Mouse (Mus musculus): ENCODE measurements around the gene Ccl22.

GRCm38 (mm10) chr8:94711160-94711718, 34.2 kb upstream of the Ccl22 start:
- no peak for TF ChIP-seq MYOD1 (IDR thresholded peaks at IDR 0.05; ENCODE audit: control insufficient read depth in 1 of 3, insufficient read length in 2 of 3, low read depth in 2 of 3)
- no peak for TF ChIP-seq POLR2A (IDR thresholded peaks at IDR 0.05; ENCODE audit: insufficient read length, low read depth)
- no peak for TF ChIP-seq USF1 (IDR thresholded peaks at IDR 0.05; ENCODE audit: low read depth)
- TF ChIP-seq TCF12 (IDR thresholded peaks at IDR 0.05; ENCODE audit: insufficient read depth, poor library complexity, severe bottlenecking), result no peak
- no peak for TF ChIP-seq CEBPB (IDR thresholded peaks at IDR 0.05; ENCODE audit: insufficient read depth, poor library complexity, severe bottlenecking)
- TF ChIP-seq POLR2AphosphoS2 (IDR thresholded peaks at IDR 0.05; ENCODE audit: insufficient read length, low read depth), result no peak
- no peak for TF ChIP-seq MYOG (IDR thresholded peaks at IDR 0.05; ENCODE audit: control insufficient read depth in 1 of 3, insufficient read depth in 1 of 3, insufficient read length in 2 of 3, low read depth in 2 of 3)
- TF ChIP-seq MAX (IDR thresholded peaks at IDR 0.05; ENCODE audit: low read depth), result no peak
- TF ChIP-seq REST (IDR thresholded peaks at IDR 0.05; ENCODE audit: insufficient read depth, insufficient read length), result no peak
- no peak for TF ChIP-seq E2F4 (IDR thresholded peaks at IDR 0.05; ENCODE audit: insufficient read depth)
- no peak for TF ChIP-seq TCF3 (IDR thresholded peaks at IDR 0.05; ENCODE audit: insufficient read length, low read depth)
